Mouse (Mus musculus) hindbrain, embryonic 13.5 days (tissue): ENCODE data around the gene Tnik. TPM values are rescaled to one million over a fixed set of nuclear protein-coding genes. Genes with fewer than 3 reads are reported as not detected.

Experiments used
- ATAC-seq: fragments of 200-750 bp; cut with Nextera tagmentation; 2 replicates; pipeline ENCODE4 v1.8.0; 2017; ENCODE audit warnings: moderate TSS enrichment; ENCODE audit not compliant: low FRiP score
- H3K27ac ChIP-seq: fragments of 300-500 bp; sonication (generic); 2 replicates; pipeline ENCODE4 v1.5.1; 2015; ENCODE audit warnings: inconsistent platforms, mild to moderate bottlenecking, moderate library complexity
- H3K27me3 ChIP-seq: fragments of 300-500 bp; sonication (generic); 2 replicates; pipeline ENCODE4 v1.6.1; 2015; ENCODE audit warnings: mild to moderate bottlenecking, inconsistent platforms
- H3K36me3 ChIP-seq: fragments of 300-500 bp; sonication (generic); 2 replicates; pipeline ENCODE4 v1.6.1; 2015; ENCODE audit warnings: mild to moderate bottlenecking, inconsistent platforms
- H3K4me1 ChIP-seq: fragments of 300-500 bp; sonication (generic); replicated peaks from 2 replicates; pipeline ENCODE4 v1.6.1; 2015; ENCODE audit warnings: inconsistent platforms
- H3K4me2 ChIP-seq: fragments of 300-500 bp; sonication (generic); 2 replicates; pipeline ENCODE4 v1.6.1; 2015; ENCODE audit warnings: inconsistent platforms, mild to moderate bottlenecking, moderate library complexity
- H3K4me3 ChIP-seq: fragments of 300-500 bp; sonication (generic); 2 replicates; pipeline ENCODE4 v1.5.1; 2015; ENCODE audit warnings: mild to moderate bottlenecking, inconsistent platforms
- H3K9ac ChIP-seq: fragments of 300-500 bp; sonication (generic); 2 replicates; pipeline ENCODE4 v1.6.1; 2015; ENCODE audit warnings: mild to moderate bottlenecking, inconsistent platforms
- H3K9me3 ChIP-seq: fragments of 300-500 bp; sonication (generic); 2 replicates; pipeline ENCODE4 v1.6.1; 2016; ENCODE audit warnings: inconsistent platforms
- WGBS: fragments of 180-500 bp; shearing (Covaris S2); methylation state at CpG from one replicate; pipeline ENCODE4 v1.1.7; 2015; 5-methylcytosine and 5-hydroxymethylcytosine counted together
- polyA plus RNA-seq: library from polyadenylated mRNA; unstranded; fragments of >200 nt; fragmentation: Nextera tagmentation; extraction: Ambion mirVana; gene quantifications from 2 replicates; pipeline ENCODE4 v1.2.1, GENCODE M21; 2015

Gene Tnik
- polyA plus RNA-seq, 1 experiment from 2014 or later, result 73.6 TPM

- Histone ChIP-seq H3K36me3 (no peaks in the 10 kb centered on the region), H3K4me3 (no peak overlapping the region), H3K27me3 (no peaks in the 10 kb centered on the region), H3K4me1 (peaks cover 24% of the 10 kb centered on the region), H3K9ac (no peak overlapping the region), H3K27ac (no peak overlapping the region), H3K4me2 (no peak overlapping the region), H3K9me3 (no peaks in the 10 kb centered on the region)
- 97% methylated on average over 1 of the region's 1 CpGs for WGBS
- no peak for ATAC-seq
Measured at GRCm38 (mm10) chr3:28398781-28399180, 135.8 kb downstream of the Tnik start.

- Histone ChIP-seq H3K27ac (no peak overlapping the region), H3K9ac (no peak overlapping the region), H3K4me1 (peaks cover 24% of the 10 kb centered on the region), H3K36me3 (no peaks in the 10 kb centered on the region), H3K9me3 (no peaks in the 10 kb centered on the region), H3K27me3 (no peaks in the 10 kb centered on the region), H3K4me3 (no peak overlapping the region), H3K4me2 (no peak overlapping the region)
- 89% methylated on average over 9 of the region's 9 CpGs for WGBS
- ATAC-seq, result no peak
Measured at GRCm38 (mm10) chr3:28399593-28400216, 136.7 kb downstream of the Tnik start.

GRCm38 (mm10) chr3:28401335-28401734, 138.3 kb downstream of the Tnik start:
- H3K4me3 ChIP-seq, result no peak overlapping the region
- peaks cover 30% of the 10 kb centered on the region for H3K4me1 ChIP-seq
- H3K27me3 ChIP-seq, result no peaks in the 10 kb centered on the region
- H3K9ac ChIP-seq, result no peak overlapping the region
- no peaks in the 10 kb centered on the region for H3K36me3 ChIP-seq
- ATAC-seq, result no peak
- H3K9me3 ChIP-seq, result no peaks in the 10 kb centered on the region
- no peak overlapping the region for H3K4me2 ChIP-seq
- peak overlapping the region; percentile 52 for H3K27ac ChIP-seq
- WGBS, result 63% methylated on average over 9 of the region's 9 CpGs

- H3K4me3 ChIP-seq, result no peak overlapping the region
- peaks cover 34% of the 10 kb centered on the region for H3K4me1 ChIP-seq
- H3K4me2 ChIP-seq, result no peak overlapping the region
- ATAC-seq, result no peak; the same call in 1 of the 2 replicates
- H3K9ac ChIP-seq, result no peak overlapping the region
- H3K36me3 ChIP-seq, result no peaks in the 10 kb centered on the region
- peak overlapping the region; percentile 36; the same call in 1 of the 2 replicates for H3K27ac ChIP-seq
- no peaks in the 10 kb centered on the region for H3K27me3 ChIP-seq
- 59% methylated on average over 6 of the region's 6 CpGs for WGBS
- H3K9me3 ChIP-seq, result no peaks in the 10 kb centered on the region
Measured at GRCm38 (mm10) chr3:28402221-28402620, 139.2 kb downstream of the Tnik start.

- H3K4me3 ChIP-seq, result no peak overlapping the region
- 0 out of 2 replicates have a peak overlapping the region, but pooled peaks have one; percentile 13 for H3K27ac ChIP-seq
- ATAC-seq, result no peak
- WGBS, result 68% methylated on average over 2 of the region's 2 CpGs
- no peaks in the 10 kb centered on the region for H3K36me3 ChIP-seq
- H3K9me3 ChIP-seq, result no peaks in the 10 kb centered on the region
- no peaks in the 10 kb centered on the region for H3K27me3 ChIP-seq
- H3K9ac ChIP-seq, result no peak overlapping the region
- no peak overlapping the region for H3K4me2 ChIP-seq
- H3K4me1 ChIP-seq, result peaks cover 49% of the 10 kb centered on the region
Measured at GRCm38 (mm10) chr3:28405391-28405790, 142.4 kb downstream of the Tnik start.

GRCm38 (mm10) chr3:28408859-28409459, 145.9 kb downstream of the Tnik start:
- WGBS, result 47% methylated on average over 12 of the region's 12 CpGs
- H3K36me3 ChIP-seq, result no peaks in the 10 kb centered on the region
- no peaks in the 10 kb centered on the region for H3K9me3 ChIP-seq
- peak overlapping the region; percentile 73 for H3K27ac ChIP-seq
- peaks cover 32% of the 10 kb centered on the region for H3K4me1 ChIP-seq
- no peaks in the 10 kb centered on the region for H3K27me3 ChIP-seq
- H3K4me3 ChIP-seq, result no peak overlapping the region
- H3K9ac ChIP-seq, result no peak overlapping the region
- peak; percentile 79; the same call in 1 of the 2 replicates for ATAC-seq
- 0 out of 2 replicates have a peak overlapping the region, but pooled peaks have one; percentile 3 for H3K4me2 ChIP-seq

GRCm38 (mm10) chr3:28410269-28410668, 147.3 kb downstream of the Tnik start:
- no peak for ATAC-seq

GRCm38 (mm10) chr3:28415986-28416385, 153.0 kb downstream of the Tnik start:
- H3K4me1 ChIP-seq, result peaks cover 22% of the 10 kb centered on the region
- H3K9me3 ChIP-seq, result no peaks in the 10 kb centered on the region
- no peak overlapping the region for H3K4me2 ChIP-seq
- 20% methylated on average over 2 of the region's 2 CpGs for WGBS
- no peak overlapping the region for H3K9ac ChIP-seq
- ATAC-seq, result 0 out of 2 replicates have a peak, but pooled peaks have one; percentile 18
- H3K36me3 ChIP-seq, result no peaks in the 10 kb centered on the region
- H3K27me3 ChIP-seq, result no peaks in the 10 kb centered on the region
- no peak overlapping the region for H3K4me3 ChIP-seq
- H3K27ac ChIP-seq, result peak overlapping the region; percentile 2; the same call in 1 of the 2 replicates

More at GRCm38 (mm10) chr3:28410269-28410668, 147.3 kb downstream of the Tnik start:
- Histone ChIP-seq H3K4me2 (no peak overlapping the region), H3K36me3 (no peaks in the 10 kb centered on the region), H3K27ac (no peak overlapping the region), H3K4me3 (no peak overlapping the region), H3K9me3 (no peaks in the 10 kb centered on the region), H3K4me1 (peaks cover 30% of the 10 kb centered on the region), H3K27me3 (no peaks in the 10 kb centered on the region), H3K9ac (no peak overlapping the region)
- 71% methylated on average over 3 of the region's 3 CpGs for WGBS

GRCm38 (mm10) chr3:28417091-28417715, 154.2 kb downstream of the Tnik start:
- WGBS, result 86% methylated on average over 5 of the region's 5 CpGs
- Histone ChIP-seq H3K4me3 (no peak overlapping the region), H3K36me3 (no peaks in the 10 kb centered on the region), H3K27me3 (no peaks in the 10 kb centered on the region), H3K27ac (no peak overlapping the region), H3K4me1 (peaks cover 24% of the 10 kb centered on the region), H3K9me3 (no peaks in the 10 kb centered on the region), H3K9ac (no peak overlapping the region), H3K4me2 (no peak overlapping the region)
- ATAC-seq, result no peak

GRCm38 (mm10) chr3:28420194-28420593, 157.2 kb downstream of the Tnik start:
- H3K4me3 ChIP-seq, result no peak overlapping the region
- H3K27me3 ChIP-seq, result no peaks in the 10 kb centered on the region
- H3K9ac ChIP-seq, result no peak overlapping the region
- no peak overlapping the region for H3K4me2 ChIP-seq
- no peak for ATAC-seq
- no peaks in the 10 kb centered on the region for H3K36me3 ChIP-seq
- H3K9me3 ChIP-seq, result no peaks in the 10 kb centered on the region
- 82% methylated on average over 6 of the region's 6 CpGs for WGBS
- H3K4me1 ChIP-seq, result peaks cover 21% of the 10 kb centered on the region
- H3K27ac ChIP-seq, result no peak overlapping the region

- Histone ChIP-seq H3K27ac (no peak overlapping the region), H3K9me3 (no peaks in the 10 kb centered on the region), H3K4me1 (peaks cover 16% of the 10 kb centered on the region), H3K4me3 (no peak overlapping the region), H3K27me3 (no peaks in the 10 kb centered on the region), H3K36me3 (no peaks in the 10 kb centered on the region), H3K9ac (no peak overlapping the region), H3K4me2 (no peak overlapping the region)
- ATAC-seq, result no peak
- 82% methylated on average over 3 of the region's 3 CpGs for WGBS
Measured at GRCm38 (mm10) chr3:28420698-28421097, 157.7 kb downstream of the Tnik start.

- Histone ChIP-seq H3K9me3 (no peaks in the 10 kb centered on the region), H3K9ac (no peak overlapping the region), H3K4me3 (no peak overlapping the region), H3K4me2 (no peak overlapping the region), H3K36me3 (no peaks in the 10 kb centered on the region), H3K4me1 (peaks cover 5% of the 10 kb centered on the region), H3K27ac (no peak overlapping the region), H3K27me3 (no peaks in the 10 kb centered on the region)
- WGBS, result 71% methylated on average over 6 of the region's 6 CpGs
- ATAC-seq, result no peak
Measured at GRCm38 (mm10) chr3:28421798-28422197, 158.8 kb downstream of the Tnik start.
